Mouse (Mus musculus) olfactory bulb, adult 2 months (tissue): ENCODE results near the gene Pigs.

ENCODE experiments used
- CTCF ChIP-seq: fragments of 200-500 bp; IDR thresholded peaks from 2 replicates; pipeline ENCODE4 v1.5.1; 2012; ENCODE audit warnings: low read depth, mild to moderate bottlenecking, low read length, moderate library complexity; ENCODE audit not compliant: insufficient read depth
- POLR2A ChIP-seq: fragments of 200-500 bp; IDR thresholded peaks from 2 replicates; pipeline ENCODE4 v1.6.1; 2012; ENCODE audit warnings: mild to moderate bottlenecking, low read depth, low read length, moderate library complexity; ENCODE audit not compliant: insufficient read depth

GRCm38 (mm10) chr11:78372166-78372565 is 44.0 kb downstream of the Pigs start:
- TF ChIP-seq POLR2A (no peak), CTCF (no peak)
